Mouse (Mus musculus) megakaryocyte, embryonic 14.5 days (primary cell): ENCODE data around the gene Nolc1.

Experiments
- FLI1 ChIP-seq: IDR thresholded peaks from 2 replicates; pipeline ENCODE4 v1.6.1; 2012; ENCODE audit warnings: low read length, inconsistent platforms, mixed read lengths
- GATA1 ChIP-seq: IDR thresholded peaks from 3 replicates; pipeline ENCODE4 v1.6.1; 2012; ENCODE audit warnings: mixed read lengths, low read length, inconsistent platforms, borderline replicate concordance

- TF ChIP-seq GATA1 = no peak
- TF ChIP-seq FLI1 = no peak
Measured at GRCm38 (mm10) chr19:46044271-46044992, 31.2 kb upstream of the Nolc1 start, which contains the start of gene Pprc1.
